Mouse (Mus musculus) CD4-positive, CD25-positive, alpha-beta regulatory T cell, adult 2 months (primary cell): ENCODE results near the gene Nrp2.

Experiments
- DNase-seq: peaks from one replicate; pipeline ENCODE4 v3.0.0-alpha.2; 2012; ENCODE audit warnings: low read depth, low spot score

Nrp2 gene

DNA sequence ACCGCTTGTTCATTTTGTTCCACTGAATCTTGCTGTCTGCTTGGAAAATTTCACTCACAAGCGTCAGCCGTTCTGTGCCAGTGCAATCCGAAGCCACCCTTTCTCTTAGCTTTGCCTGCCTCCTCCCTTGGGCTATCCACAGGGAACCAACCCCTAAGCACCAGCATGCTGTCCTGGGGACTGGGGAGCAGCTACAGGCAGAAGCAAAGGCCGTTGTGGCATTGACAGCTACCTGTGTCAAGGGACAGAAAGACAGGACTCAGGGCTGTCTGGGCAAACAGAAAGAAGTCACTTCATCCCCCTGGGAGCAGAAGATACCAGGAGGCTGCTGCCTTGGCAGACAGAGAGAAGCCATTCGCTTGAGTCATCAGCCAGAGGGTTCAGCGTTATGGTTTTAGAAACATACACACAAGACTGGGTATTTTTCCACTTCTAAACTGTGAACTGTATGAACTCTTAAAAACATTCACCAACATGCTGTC lies 18.7 kb downstream of the Nrp2 start:
- DNase-seq = no peak

DNA sequence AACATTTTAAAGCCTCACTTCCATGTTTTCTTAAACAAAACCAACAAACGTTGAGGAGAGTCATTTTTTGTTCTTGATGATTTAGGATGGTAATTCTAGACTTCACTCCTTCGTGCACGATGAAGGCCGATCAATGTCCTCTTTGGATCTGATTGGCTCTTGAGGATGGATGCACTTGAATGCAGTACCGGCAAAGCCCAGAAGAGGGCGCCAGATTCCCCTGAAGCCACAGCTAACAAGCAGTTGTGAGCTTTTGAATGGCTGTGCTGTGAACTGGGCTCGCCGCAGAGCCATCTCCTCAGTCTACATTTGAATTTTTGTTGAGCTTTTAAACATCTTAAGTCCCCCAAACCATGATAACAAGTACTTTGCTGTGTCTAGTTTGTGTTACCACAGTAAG lies 19.4 kb downstream of the Nrp2 start:
- DNase-seq = peak; percentile 79

DNA sequence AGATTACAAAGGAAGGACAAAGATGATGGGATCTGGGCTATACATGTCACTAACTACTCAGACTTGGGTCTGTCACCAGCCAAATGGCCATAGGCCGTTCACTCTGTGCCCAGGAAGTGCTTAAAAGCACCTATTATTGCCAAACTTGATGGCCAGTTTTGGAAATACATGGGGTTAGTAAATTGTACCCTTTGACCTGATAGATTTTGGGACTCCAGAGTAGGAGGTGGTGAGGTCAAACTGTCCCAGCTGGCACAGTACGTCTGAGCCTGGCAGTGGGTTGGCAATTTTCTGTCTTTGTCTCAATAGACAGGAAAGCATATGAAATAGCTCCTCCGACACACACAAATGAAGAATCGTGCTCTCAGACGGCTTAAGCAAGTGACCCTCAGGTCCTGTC lies 20.8 kb downstream of the Nrp2 start:
- DNase-seq = no peak

DNA sequence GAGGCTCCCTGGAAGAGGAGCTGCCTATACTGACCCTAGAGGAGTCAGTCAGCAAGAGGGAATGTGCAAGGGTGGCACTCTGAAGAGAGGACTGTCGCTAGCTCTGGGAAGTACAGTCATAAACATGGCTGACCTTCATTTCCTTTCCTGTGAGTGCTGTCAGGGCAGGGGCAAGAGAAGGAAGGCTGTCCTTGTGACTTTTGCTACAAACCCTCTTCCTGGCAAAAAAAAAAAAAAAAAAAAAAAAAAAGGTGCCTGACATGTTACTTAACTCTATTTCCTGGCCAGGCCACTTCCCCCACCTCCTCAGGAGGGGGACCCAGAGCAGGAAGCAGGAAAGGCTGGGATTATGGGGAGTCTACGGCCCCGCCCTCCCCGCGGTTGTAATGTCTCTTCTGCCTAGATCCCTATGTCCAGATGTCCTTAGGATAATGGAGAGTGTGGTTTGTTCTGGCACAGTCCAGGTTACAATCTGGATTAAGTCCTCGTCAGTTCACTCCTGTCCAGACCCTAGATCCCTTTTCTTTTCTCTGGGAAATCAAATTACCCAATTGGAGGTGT lies 21.5 kb downstream of the Nrp2 start:
- no peak for DNase-seq

DNA sequence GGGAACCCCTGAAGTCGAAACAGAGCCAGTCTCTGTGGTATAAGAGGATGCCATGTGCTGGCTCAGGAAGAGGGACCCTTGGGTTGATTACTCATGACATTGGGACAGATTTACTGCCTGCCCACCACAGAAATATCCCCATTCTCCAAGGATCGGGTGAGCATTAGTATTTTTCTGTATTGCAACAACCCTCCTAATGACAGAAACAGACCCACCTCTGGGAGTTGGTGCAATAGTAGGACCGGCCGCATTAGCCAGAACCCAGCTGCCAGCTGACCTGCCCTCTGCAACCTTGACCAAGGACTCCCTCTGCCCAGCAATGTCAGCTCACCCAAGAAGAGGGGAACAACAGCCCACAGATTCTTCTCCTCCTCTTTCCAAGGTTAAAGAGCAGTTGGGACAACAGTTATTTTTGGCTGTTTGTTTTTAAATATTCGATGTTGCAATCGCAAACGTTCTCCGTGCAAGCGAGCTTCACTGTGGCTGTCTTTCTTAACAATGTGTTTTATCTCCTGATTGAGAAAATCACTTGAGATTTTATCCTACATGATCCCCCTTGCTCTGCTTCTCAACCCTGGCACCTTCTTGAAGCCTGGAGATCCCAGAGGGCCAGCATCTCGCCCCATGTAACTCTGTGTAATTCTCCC lies 22.1 kb downstream of the Nrp2 start:
- DNase-seq = no peak

DNA sequence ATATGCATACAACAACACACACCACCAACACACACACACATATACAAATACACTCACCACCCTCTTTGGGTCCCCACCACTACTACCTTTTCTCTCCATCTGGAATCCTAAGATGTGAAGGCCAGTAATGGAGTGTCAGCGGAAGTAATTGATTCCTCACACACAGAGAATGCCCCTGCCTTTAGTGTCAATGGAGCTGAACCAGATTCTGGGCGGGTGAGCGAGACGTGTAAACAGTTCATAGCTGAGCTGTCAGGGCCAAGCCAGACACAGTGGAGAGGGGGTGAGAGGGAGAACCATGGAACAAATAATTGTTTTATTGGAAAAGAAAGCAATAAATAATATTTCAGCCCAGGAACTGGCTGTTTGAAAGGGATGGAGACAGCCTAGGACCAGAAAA lies 24.1 kb downstream of the Nrp2 start:
- no peak for DNase-seq

DNA sequence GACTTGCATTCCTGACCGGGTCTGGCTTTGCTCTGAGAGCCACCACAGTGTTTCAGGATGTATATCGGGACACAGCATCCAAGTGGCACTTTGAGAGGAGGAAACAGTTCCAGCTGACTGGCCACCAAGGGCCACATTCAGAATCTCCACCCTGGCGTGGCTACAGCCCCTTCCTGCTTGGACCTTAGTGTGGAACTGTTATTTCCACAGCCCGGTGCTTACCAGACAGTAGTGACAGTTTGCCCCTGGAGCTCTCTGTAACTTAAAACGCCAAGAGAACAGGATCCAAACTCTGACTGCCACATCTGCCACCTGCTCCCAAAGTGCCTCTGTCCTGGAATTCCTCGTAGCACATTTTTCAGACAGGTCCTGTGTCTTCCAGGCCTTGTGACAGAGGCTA lies 25.3 kb downstream of the Nrp2 start:
- no peak for DNase-seq

DNA sequence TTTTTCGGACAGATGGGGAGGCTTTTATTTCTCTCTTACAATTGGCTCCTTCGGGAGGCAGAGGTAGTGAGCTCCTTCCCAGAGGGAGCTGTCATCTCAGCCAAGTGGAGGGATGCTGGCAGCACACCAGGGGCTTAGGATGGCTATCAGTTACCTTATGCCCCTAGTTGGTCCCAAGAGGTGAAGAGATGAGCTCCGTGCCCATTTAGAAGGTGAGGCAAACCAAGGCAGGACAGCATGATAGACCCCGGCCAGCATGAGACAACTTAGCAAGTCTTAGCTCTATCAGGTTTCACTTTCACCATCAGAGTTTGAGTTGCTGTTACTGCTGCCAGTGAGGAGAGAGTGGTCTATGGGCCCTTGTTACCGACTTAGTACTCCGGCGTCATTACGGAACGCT lies 25.8 kb downstream of the Nrp2 start:
- no peak for DNase-seq

DNA sequence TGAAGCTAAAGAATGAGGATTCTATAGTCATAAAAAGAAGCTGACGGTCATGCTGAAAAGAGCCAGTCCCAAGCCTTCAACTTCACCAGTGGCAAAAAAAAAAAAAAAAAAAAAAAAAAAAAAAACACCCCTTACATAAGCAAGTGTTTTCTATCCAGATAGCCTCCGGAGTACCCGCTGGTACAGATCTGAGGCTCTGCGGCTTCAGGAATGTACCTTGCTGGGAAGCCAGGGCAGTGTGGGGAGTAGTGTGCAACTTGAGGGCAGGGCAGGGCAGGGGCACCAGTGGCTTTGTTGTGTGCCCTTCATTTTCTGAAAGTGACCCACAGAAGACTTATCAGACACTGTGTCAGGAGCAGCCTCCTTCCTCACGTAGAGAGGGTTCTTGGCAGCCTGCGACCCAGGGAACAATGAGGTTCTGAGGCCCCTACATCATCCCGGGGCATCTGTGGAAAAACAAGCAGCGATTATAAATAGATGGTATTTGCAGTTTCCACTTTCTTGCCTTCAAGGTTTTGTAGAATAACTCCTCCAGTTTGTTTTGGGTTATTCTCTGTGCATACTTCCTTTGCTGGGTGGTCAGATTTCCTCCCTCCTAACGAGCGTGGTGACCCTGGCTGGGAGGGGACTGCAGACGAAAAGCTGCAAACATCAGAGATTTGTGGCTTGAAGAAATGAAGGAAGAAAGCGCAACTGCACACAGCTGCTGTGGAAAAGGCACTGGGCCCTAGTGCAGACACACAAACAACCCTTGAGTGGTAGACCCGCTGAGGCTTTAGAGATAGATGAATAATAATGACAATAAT lies 26.5 kb downstream of the Nrp2 start:
- DNase-seq = no peak

DNA sequence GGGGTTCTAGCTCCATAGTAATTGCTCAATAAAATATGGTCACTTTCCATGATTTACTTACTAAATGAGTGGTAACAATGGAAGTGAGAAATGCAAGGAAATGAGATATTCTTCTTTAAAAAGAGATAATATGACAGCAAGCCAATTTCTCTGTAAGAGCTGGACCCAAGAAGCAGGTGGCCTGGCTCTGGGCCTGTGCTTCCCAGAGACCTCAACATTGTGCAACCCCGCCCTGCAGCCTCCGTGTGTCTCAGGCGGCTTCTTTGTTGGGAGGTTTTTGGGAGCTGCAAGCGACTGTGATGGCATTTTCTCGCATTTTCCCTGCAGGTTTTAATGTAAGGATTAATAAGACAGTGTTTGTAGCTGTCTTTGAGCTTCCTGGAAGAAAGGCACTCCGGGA lies 29.0 kb downstream of the Nrp2 start:
- DNase-seq = no peak

DNA sequence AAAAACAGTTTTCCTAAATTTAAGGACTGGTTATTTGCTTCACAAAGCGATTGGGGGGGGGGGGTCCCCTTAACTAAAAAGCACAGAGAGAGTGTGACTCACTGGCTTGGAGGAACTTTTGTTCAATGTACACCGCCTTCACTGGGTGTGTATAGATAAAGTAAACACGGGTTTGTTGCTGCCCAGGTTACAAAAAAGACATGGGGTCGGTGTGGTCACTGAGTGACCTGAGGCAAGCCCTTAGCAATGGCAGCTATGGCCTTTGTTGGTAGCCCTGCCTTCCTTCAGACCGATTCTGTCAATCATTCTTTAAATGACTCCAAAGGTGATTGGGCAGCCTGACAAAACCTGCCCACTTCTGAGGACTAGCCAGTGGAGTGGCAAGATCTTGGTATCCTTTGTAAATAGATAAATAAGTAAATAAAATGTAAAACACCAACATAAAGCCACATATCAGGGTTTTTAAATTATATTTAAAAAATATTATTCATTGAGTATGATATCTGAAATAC lies 31.4 kb downstream of the Nrp2 start:
- DNase-seq = no peak

DNA sequence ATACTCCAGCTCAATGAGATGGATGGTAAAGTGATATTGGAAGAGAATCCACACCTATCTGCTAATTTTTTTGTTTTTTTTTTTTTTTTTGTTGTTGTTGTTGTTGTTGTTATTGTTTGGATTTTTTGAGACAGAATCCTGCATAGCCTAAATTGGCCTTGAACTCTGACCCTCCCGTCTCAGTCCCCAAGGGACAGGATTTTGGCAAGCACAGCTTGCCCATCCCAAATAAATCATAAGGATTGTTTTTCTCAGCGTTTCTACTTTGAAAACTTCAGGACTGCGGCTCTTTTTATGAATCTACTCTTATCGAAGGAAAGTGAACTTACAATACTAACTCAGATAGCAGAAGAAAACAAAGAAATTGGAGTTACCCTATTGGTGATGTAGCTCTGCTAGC lies 31.9 kb downstream of the Nrp2 start:
- no peak for DNase-seq

DNA sequence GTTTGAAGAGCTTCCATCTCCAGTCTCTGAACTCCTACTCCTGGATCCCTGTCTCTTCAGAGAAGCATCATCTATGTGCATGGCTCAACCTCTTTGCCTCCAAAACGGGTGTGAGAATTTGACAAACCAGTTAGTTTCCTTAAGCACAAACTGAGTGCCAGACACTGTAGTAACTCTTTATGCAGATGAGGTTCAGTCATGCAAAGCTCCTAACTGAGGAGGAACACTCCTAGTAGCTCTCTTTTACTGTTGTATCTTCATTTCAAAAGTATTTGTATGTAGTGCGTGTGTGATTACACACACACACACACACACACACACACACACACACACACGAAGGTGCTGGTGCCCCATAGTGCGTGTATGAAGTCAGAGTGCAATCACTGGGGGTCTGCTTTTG lies 32.8 kb downstream of the Nrp2 start:
- no peak for DNase-seq

DNA sequence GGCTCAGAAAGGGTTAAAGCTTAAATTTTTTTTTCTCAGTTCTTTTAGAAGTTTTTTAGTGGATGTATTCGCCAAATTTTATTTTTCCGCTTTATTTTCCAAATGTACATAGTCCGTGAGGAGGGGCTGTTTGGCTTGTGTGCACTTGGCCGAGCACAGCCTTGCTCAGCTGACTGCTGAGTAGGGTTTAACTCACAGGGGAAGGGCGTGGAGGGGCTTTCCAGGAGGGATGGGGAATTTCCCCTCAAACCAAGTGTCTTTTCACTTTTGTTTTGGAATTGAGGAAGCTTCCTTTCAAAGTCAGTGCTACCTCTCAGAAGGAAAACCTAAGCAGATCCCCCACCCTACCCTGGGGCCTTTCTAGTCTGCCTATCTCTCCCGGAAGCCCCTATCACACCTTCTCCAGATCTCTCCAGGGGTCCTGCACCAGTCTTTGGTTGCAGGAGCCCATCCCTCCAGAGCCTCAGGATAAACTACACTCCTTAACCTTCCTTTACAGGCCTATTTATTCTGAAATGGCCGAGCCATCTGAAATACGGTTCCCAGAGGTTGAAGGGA lies 33.4 kb downstream of the Nrp2 start:
- DNase-seq = no peak

DNA sequence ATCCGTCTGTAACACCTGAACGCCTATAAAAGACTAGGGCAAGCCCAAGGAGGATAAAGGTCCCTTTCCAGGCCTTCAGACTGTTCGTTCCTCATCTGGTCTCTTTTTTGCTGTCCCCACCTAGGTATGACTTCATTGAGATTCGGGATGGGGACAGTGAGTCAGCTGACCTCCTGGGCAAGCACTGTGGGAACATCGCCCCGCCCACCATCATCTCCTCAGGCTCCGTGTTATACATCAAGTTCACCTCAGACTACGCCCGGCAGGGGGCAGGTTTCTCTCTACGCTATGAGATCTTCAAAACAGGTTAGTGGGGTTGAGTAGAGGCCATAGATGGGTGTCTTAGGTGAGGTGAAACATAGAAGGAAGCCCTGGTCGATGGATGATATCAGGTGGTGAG lies 35.1 kb downstream of the Nrp2 start:
- no peak for DNase-seq

DNA sequence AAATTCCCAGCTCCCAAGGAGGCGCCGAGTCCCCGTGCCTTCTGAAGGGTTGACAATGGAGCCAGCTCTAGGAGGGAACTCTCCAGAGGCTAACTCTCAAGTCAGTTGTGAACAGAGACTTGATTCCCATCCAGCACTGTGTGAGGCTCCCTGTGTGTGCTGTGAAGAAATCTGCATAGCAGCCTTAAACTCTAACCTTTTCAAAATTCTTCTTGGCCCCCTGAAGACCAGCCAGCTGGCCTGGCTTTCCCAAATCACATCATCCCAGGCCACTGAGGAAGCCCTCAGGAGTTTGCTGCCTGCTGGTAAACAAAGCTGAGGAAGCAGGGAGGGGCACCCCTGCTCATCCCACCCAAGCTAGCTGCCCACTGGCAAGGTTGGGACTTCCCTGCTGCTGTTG lies 39.0 kb downstream of the Nrp2 start:
- DNase-seq = no peak

DNA sequence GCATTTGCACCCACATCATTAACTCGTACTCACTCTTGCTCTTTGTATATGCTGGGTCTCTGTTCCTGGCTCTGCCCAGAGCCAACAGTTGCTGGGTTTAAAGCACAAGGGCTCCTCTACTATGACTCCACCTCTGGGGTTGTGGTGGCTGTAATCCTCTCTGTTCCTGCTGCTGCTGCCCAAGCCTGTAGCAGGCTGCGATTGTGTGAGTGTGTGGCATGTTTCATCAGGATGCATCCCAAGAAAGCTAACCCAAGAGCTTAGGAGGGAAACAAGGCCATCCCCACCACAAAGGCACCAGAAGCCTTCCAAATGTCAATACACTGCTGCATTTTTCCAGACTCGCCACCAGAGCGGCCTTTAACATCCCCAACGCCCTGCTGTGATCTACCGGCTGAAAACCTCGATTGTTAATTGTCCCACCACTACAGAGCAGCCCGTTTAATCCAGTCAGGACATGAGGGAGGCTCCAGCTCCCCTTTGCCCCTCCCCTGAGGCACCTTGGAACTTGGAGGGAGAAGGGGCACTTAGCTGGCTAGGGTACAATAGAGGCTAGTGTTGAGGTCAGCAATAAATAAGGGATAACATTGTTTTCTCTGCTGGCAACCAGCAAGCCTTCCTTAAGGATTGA lies 40.1 kb downstream of the Nrp2 start:
- DNase-seq = no peak

DNA sequence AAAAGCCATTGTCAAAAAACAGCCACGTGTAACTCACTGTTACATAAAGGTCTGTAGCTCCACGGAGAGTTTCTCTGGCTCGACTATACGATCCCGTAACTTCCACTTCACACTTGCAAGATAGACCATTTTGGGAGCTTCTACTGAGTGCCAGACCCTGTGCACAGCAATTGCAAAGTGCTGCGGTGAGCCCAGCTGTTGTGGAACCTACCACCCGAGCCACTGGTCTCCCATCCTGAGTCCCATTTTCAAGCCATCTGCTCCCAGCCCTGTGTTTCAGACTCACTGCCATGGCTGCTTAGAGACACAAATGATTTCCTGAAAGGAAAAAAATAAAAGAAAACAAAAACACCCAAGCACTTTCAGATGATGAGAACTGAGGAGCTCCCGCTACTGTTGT lies 42.8 kb downstream of the Nrp2 start:
- DNase-seq = no peak

DNA sequence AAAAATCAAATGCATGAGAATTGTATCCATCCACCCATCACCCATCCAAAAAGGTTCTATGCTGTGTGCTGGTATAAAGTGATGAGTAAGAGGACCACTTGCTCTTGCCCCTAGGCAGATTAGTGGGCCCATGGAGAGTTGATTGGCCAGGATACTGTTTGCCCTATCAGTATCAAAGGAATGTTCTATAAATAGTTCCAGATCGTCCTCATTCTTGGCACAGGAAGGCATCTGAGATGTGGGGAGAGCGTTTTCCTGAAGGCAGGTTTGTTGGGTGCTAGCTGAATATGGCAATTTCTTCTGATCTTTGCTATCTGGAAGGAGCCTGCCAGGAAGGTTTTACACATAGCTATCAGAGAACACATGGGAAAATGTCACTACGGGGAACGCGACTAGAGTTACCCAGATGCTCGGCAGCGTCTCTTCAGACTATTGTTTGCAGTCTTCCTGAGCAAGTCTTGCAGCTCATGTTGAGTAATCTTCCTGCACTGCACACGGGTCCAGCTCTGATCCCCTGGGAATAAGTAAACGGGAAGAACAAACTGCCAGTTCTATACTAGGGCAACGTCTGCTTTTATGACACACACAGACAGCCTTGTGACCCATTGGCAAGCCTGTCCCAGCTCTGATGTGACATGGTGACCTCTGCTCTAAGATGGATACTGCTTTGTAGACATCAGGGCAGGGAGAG lies 44.5 kb downstream of the Nrp2 start:
- no peak for DNase-seq

DNA sequence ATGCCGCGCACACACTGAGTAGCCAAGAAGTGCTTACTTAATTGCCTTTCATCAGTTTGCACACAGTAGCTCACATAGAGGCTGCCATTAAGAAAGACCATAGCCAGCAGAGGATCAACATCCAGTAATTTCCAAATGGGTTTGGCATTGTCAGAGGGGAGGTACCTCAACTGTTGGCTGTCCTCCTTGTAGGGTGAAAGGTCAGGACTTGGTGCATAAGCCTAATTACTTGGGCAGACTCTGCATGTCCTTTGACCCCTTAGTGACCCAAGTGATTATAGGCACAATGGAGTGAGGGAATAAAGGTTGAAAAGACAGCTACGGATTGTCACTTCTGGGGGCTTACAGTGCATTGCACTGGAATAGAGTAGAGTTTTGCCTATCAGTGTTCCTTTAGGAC lies 45.3 kb downstream of the Nrp2 start:
- DNase-seq = no peak

DNA sequence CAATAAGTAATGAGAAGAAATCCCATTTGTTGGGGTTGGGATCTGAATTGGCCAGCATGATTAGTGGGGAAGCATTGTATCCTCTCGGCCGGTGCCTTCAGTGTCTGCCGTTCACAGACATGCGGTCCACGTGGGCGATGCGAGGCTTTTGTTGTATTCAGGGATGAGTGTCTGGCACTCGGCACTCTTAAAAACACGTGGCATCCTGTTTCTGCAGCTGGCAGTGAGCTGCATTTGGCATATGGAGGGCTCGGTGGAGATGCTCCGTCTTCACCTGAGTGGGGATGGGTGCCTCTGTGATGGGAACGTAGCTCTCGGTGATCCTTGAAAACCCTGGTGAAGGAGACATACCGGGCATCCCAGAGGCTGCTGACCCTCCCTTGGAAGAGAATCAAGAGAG lies 46.6 kb downstream of the Nrp2 start:
- DNase-seq = no peak
